Mouse (Mus musculus) hindlimb bud, embryonic 11.5 days (tissue): ENCODE measurements at regions not wholly inside any gene's neighbourhood (a gene's known extent, or its start where the extent isn't known, plus 50 kb on each side); places are given as distances from the start of the nearest gene placed in this dataset.
A peak's percentile ranks its signal among the peaks of the same experiment; 100 is the strongest.

Experiments used
- DNase-seq: peaks from one replicate; pipeline ENCODE4 v3.0.0-alpha.2; 2012; ENCODE audit warnings: low read depth, low spot score; ENCODE audit errors: extremely low spot score

DNA sequence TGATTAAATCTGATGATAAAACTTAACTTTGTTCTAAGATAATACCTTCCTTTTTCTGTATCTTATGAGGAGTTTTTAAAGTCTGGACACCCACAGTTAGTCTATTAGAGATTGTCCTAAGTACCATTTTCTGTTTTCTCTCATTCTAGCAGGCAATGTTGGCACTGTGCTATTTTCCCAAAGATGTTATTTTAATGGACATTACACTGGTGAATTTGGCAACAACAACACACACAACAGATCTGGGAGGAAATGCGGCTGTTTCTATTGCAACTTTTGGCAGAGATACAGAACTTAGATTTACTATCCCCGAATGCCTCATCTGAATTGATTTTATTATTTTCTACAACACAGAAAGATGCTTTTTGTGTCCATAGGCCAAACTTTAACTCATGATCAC lies 720.9 kb downstream of the Dach1 start:
- no peak for DNase-seq

GRCm38 (mm10) chr14:97446793-97447192 lies 722.8 kb downstream of the Dach1 start:
- no peak for DNase-seq

DNA sequence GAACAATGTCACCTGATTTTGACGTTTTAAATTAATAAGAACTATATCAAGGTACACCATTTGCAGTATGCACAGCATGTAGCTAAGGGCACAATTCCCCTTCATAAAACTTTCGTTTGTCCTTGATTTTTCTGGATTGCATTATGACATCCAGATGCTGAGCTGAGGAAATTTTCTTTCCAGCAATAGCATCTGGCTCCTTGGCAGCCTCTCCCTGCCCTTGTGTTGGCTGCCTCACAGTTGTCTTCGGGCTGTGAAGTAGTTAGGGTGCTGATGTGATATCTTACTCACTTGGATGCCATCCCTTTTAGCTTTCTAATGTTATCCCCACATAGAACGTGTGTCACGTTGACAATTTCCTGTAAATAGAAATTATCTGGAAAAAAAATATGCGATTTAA lies 729.2 kb downstream of the Dach1 start:
- no peak for DNase-seq

DNA sequence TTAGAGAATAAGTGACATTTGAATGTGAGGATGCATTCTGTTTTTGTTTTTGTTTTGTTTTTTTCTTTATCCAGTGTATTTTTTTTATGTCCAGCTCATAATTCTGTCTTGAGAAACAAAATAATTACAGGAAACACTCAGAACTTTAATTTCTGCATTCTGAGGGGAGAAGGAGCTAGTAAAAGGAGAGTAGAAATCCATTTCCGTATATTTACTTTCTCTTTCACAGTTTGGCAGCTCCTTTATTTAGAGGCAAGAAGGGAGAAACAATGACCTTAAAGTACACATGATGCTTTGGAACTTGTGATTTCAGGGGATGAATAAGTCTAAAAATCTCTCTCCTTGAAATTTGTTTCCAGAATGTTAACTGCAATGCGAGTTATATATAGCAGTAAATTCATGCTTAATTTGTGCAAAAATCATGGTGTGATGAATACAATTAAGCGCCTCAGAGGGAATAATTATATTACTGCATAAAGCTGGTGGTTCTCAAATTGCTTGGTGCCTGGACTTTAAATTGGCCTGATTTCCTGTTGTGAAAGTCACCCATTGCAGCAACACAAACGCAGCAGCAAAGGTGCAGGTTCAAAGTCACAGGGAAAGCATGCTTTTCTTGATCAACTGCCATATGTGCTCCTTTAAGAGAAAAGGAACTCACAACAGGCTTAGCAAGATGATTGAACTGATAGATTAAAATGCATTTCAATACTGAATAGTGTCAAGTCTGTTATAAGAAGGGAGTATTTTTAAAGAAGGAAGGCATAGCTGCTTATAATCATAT lies 733.9 kb downstream of the Dach1 start:
- DNase-seq: no peak

DNA sequence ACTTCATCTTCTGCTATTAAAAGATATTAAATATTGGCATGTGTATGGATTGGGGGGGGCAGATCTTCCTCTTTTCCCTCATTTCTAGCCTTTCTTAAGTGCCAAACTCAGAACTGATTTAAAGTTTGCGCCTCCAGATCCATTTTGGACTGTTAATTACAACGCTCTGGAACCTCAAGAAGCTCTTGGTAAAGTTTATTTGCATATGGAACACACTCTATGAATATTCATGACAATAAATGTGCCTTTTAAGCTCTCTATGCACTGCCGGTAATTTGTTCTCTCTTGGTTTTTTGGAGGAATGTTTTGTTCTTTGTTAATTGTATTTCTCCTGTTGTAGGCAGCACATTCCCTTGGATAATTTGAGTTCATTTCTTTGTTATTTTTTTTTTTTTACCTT lies 738.3 kb downstream of the Dach1 start:
- DNase-seq: no peak

- DNase-seq: no peak
Observed at GRCm38 (mm10) chr14:97403176-97403795, 766.3 kb downstream of the Dach1 start.

DNA sequence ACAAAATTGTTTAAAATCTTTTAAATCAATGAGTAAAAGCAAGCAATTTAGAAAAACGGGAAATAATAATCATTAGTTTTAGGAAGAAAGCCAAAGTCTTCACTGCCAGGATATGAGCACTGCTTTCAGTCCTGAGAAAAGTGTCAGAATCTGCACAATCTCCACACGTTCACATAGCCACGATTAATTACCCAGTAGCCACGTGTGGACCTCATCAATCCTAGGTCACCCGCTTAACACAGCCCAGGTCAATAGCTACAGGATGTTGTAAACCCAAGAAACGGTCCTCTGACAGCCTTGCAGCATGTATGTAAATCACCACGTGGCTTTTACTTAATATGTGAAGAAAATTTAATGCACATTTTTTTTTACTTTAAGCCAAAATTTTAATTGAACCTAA lies 773.2 kb downstream of the Dach1 start:
- peak; percentile 56 for DNase-seq

GRCm38 (mm10) chr14:97395750-97396377 lies 773.7 kb downstream of the Dach1 start:
- DNase-seq: no peak

DNA sequence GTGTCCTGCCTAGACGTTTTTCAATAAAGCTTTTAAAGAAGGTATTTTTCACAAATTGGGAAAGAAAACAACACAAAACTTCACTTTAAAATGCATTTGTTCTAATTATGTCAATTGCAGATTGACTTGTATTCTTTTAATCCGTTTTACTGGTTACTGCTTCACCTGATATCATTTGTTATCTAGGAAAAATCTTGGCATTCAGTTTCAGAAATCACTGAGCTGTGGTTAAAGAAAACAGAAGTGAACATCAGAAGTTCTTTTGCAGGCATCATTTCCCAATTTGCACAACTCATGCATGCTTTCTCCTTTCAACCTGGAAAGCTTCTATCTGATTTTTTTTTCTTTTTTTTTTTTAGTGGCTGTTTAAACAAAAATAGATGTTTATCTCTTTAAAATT lies 780.6 kb downstream of the Dach1 start:
- DNase-seq: no peak

- no peak for DNase-seq
Observed at GRCm38 (mm10) chr14:97380131-97380530, 789.4 kb downstream of the Dach1 start.

DNA sequence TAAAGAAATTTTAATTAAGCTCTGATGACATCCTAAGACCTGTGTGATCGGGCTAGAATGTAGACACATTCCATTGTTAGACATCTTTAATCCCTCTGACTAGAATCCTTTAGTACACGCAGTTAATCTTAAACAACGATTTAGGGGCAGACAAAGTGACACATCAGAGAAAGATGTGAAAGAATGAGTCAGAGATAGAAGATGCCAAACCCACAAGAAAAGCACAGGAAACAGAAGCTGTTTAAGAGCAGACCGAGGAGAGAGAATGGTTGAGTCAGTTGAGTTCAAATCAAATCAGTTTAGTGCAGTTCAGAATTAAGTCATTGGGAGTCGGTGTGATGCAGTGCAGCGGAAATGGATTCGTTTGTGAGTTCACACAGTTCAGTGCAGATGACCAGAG lies 812.6 kb downstream of the Dach1 start:
- no peak for DNase-seq

DNA sequence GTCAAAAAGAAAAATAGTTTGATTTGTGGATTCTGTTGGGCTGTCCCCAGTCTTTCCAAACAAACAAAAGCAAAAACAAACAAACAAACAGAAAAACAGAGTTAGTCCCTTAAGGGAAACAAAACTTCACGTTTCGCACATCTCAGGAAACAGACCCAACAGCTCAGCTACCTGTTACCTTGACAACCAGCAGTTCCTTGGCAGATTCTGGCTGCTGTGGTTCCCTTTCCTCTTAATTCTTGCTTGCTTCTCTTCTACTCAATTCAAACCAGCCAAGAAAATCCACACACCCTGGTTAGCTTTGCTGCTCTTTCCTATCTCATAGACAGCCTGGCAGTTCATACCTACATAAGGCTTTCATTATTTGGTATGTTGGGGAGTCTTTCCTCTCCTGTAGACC lies 821.6 kb downstream of the Dach1 start:
- no peak for DNase-seq

GRCm38 (mm10) chr14:97331388-97331787 lies 812.5 kb upstream of the Klhl1 start:
- peak; percentile 8 for DNase-seq

- DNase-seq: peak; percentile 20
Observed at GRCm38 (mm10) chr14:97329979-97330378, 811.1 kb upstream of the Klhl1 start.

- DNase-seq: no peak
Observed at GRCm38 (mm10) chr14:97293109-97293508, 774.2 kb upstream of the Klhl1 start.

- DNase-seq: no peak
Observed at GRCm38 (mm10) chr14:97287447-97287846, 768.5 kb upstream of the Klhl1 start.

- no peak for DNase-seq
Observed at GRCm38 (mm10) chr14:97258461-97258860, 739.6 kb upstream of the Klhl1 start.
